Mouse (Mus musculus): Measurements from ENCODE around the gene D630039A03Rik. TPM values are rescaled to one million over a fixed set of nuclear protein-coding genes. Genes with fewer than 3 reads are reported as not detected.

Gene D630039A03Rik
- polyA plus RNA-seq, 1 experiment from 2014 or later = 0.23 TPM

DNA sequence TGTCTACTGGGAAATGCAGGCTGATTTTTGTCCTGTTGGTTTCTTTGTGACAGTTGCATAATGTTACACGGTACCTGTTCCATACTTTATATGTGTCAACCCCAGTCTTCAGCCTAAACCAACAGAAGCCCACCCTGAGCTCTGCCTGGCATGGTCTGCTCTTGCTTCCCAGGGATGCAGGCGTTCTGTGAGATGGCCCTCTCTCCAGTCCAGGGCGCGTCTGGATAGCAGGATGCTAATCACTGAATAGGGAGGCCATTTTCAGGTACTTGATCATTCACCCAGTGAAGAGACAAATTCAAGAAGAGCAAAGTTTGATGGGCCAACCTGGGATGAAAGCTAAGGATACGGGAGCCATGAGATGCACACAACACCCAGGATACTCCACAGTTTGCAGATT lies 37.0 kb downstream of the D630039A03Rik start:
- WGBS = 90% methylated on average over 5 of the region's 5 CpGs
- Histone ChIP-seq H3K4me2 (ENCODE audit: low read depth, severe bottlenecking) (no peak overlapping the region), H3K9ac (ENCODE audit: low read length) (no peak overlapping the region), H3K36me3 (ENCODE audit: control insufficient read depth, insufficient read depth, low read length) (no peaks in the 10 kb centered on the region), H3K9me3 (ENCODE audit: control insufficient read depth, low read length) (no peaks in the 10 kb centered on the region), H3K4me1 (ENCODE audit: control insufficient read depth, insufficient read depth, low read length) (no peaks in the 10 kb centered on the region), H3K27ac (replicated peaks; ENCODE audit: low read depth, low read length) (no peak overlapping the region), H3K27me3 (ENCODE audit: control insufficient read depth, insufficient read depth, low read length) (no peaks in the 10 kb centered on the region), H3K4me3 (ENCODE audit: low read depth, low read length) (no peak overlapping the region)
- no peak for ATAC-seq (ENCODE audit: insufficient number of reproducible peaks, low FRiP score, low TSS enrichment, low read depth)
- no peak for DNase-seq (ENCODE audit: low spot score)

DNA sequence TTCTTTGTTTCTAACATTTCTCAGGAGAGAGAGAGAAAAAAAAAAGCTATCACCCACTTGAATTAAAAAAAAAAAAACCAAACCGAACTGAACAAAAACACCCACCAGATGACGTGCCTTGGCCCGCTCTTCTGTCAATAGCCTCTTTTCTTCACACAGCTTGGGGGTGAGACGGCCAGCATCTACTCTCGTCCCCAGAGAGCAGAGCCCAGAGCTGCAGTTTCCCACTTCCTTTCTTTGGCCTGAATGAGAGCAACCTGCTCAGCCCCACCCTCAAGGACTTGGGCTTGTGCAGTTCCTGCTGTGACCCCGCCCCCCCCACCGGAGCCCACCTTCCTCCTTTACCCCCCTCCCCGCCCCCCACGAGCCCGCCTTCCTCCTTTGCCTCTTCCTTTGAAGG lies 48.6 kb downstream of the D630039A03Rik start:
- Histone ChIP-seq H3K4me2 (ENCODE audit: low read depth, severe bottlenecking) (no peak overlapping the region), H3K9me3 (ENCODE audit: control insufficient read depth, low read length) (no peaks in the 10 kb centered on the region), H3K36me3 (ENCODE audit: control insufficient read depth, insufficient read depth, low read length) (no peaks in the 10 kb centered on the region), H3K4me1 (ENCODE audit: control insufficient read depth, insufficient read depth, low read length) (peaks cover 9% of the 10 kb centered on the region), H3K27me3 (ENCODE audit: control insufficient read depth, insufficient read depth, low read length) (no peaks in the 10 kb centered on the region), H3K9ac (ENCODE audit: low read length) (no peak overlapping the region), H3K27ac (replicated peaks; ENCODE audit: low read depth, low read length) (no peak overlapping the region), H3K4me3 (ENCODE audit: low read depth, low read length) (no peak overlapping the region)
- no peak for ATAC-seq (ENCODE audit: insufficient number of reproducible peaks, low FRiP score, low TSS enrichment, low read depth)
- no peak for DNase-seq (ENCODE audit: low spot score)
- WGBS = 54% methylated on average over 10 of the region's 10 CpGs

DNA sequence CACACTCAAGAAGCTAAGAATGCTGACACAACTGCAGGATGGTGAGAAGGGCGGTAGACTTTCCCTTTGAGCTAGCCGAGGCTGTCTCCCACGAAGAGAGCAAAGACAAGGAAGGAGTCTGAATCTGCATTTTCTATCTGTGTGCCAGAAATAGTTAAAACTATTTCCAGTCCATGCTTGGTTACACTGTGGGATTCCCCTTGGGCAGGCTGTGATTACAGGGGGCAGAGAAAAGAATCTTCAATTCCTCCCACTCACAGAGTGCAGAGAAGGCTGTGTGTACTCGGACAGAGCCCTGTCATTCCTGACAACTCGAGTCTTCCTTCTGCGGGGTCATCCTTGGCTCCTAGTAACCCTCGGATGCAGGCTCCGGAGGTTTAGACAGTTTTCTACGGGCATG lies 49.1 kb downstream of the D630039A03Rik start:
- no peak overlapping the region for H3K4me2 ChIP-seq (ENCODE audit: low read depth, severe bottlenecking)
- no peak for ATAC-seq (ENCODE audit: insufficient number of reproducible peaks, low FRiP score, low TSS enrichment, low read depth)
- 75% methylated on average over 9 of the region's 9 CpGs for WGBS

DNA sequence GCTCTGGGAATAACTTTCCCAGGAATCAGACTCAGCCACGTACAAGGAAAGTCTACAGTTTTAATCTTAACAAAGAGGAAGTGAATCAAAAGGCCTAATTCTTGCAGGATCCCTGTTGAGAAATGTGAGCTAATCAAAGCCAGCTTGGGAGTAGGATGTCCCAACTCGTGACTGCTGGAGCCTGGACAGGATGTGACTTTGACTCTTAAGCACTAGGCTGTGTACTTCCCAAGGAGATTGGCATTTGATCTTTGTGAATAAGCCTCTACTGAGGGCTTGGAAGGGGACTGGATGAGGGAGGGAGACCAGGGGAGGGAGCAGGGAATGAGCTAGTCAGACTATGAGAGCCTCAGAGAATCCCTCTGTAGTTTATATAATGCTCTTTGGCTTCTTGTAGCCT lies 50.0 kb downstream of the D630039A03Rik start:
- H3K4me2 ChIP-seq (ENCODE audit: low read depth, severe bottlenecking) = no peak overlapping the region
- 8% methylated on average over 2 of the region's 2 CpGs for WGBS
- H3K27ac ChIP-seq (replicated peaks; ENCODE audit: low read depth, low read length) = no peak overlapping the region
- DNase-seq (ENCODE audit: low spot score) (no peak), ATAC-seq (ENCODE audit: insufficient number of reproducible peaks, low FRiP score, low TSS enrichment, low read depth) (no peak)
- H3K4me3 ChIP-seq (ENCODE audit: low read depth, low read length) = no peak overlapping the region
- H3K27me3 ChIP-seq (ENCODE audit: control insufficient read depth, insufficient read depth, low read length) = no peaks in the 10 kb centered on the region
- peaks cover 13% of the 10 kb centered on the region for H3K4me1 ChIP-seq (ENCODE audit: control insufficient read depth, insufficient read depth, low read length)
- no peaks in the 10 kb centered on the region for H3K9me3 ChIP-seq (ENCODE audit: control insufficient read depth, low read length)
- H3K9ac ChIP-seq (ENCODE audit: low read length) = no peak overlapping the region
- H3K36me3 ChIP-seq (ENCODE audit: control insufficient read depth, insufficient read depth, low read length) = no peaks in the 10 kb centered on the region

More for the DNA sequence above, 49.1 kb downstream of the D630039A03Rik start:
- no peak overlapping the region for H3K4me3 ChIP-seq (ENCODE audit: low read depth, low read length)
- no peaks in the 10 kb centered on the region for H3K9me3 ChIP-seq (ENCODE audit: control insufficient read depth, low read length)
- no peaks in the 10 kb centered on the region for H3K27me3 ChIP-seq (ENCODE audit: control insufficient read depth, insufficient read depth, low read length)
- peaks cover 13% of the 10 kb centered on the region for H3K4me1 ChIP-seq (ENCODE audit: control insufficient read depth, insufficient read depth, low read length)
- no peak overlapping the region for H3K9ac ChIP-seq (ENCODE audit: low read length)
- no peak overlapping the region for H3K27ac ChIP-seq (replicated peaks; ENCODE audit: low read depth, low read length)
- H3K36me3 ChIP-seq (ENCODE audit: control insufficient read depth, insufficient read depth, low read length) = no peaks in the 10 kb centered on the region
- DNase-seq (ENCODE audit: low spot score) = no peak

DNA sequence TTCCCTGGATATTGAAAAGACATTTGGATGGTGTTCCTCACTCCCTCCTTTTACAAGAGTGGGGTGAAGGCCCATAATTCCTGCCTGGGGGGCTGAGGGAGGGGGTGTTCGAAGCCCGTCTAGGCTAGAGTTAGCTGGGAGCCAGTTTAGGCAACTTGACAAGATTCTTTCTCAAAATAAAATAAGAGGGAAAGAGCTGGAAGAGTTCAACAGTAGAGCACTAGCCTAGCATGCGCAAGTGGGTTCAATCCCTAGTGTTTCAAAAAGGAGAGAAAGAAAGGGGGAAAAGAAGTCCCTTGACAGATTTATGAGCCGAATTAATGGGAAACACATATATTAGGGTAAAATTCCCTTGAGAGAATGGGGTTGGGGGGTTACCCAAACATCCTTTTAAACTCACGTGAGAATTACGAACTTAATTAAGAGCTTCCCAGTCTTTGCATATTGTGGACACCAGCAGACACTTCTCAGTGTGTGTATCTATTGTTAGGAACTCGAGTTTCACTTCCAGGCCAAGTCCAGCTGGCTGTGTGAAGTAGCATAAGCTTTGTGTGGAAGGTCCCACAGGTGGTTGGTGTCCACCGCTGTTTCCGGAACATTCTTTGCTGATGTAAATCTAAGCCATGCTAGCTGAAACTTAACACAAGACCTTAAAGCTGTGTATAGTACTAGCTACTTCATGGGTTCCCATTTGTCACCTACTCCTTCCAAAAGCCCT lies 53.7 kb downstream of the D630039A03Rik start:
- Histone ChIP-seq H3K36me3 (ENCODE audit: control insufficient read depth, insufficient read depth, low read length) (0 out of 2 replicates have a peak, but pooled peaks cover 2% of the 10 kb centered on the region), H3K9me3 (ENCODE audit: control insufficient read depth, low read length) (no peaks in the 10 kb centered on the region), H3K9ac (ENCODE audit: low read length) (no peak overlapping the region), H3K4me1 (ENCODE audit: control insufficient read depth, insufficient read depth, low read length) (peaks cover 13% of the 10 kb centered on the region), H3K27me3 (ENCODE audit: control insufficient read depth, insufficient read depth, low read length) (no peaks in the 10 kb centered on the region), H3K4me3 (ENCODE audit: low read depth, low read length) (no peak overlapping the region), H3K27ac (replicated peaks; ENCODE audit: low read depth, low read length) (no peak overlapping the region), H3K4me2 (ENCODE audit: low read depth, severe bottlenecking) (no peak overlapping the region)
- 71% methylated on average over 9 of the region's 9 CpGs for WGBS
- ATAC-seq (ENCODE audit: insufficient number of reproducible peaks, low FRiP score, low TSS enrichment, low read depth) (no peak), DNase-seq (ENCODE audit: low spot score) (no peak)

DNA sequence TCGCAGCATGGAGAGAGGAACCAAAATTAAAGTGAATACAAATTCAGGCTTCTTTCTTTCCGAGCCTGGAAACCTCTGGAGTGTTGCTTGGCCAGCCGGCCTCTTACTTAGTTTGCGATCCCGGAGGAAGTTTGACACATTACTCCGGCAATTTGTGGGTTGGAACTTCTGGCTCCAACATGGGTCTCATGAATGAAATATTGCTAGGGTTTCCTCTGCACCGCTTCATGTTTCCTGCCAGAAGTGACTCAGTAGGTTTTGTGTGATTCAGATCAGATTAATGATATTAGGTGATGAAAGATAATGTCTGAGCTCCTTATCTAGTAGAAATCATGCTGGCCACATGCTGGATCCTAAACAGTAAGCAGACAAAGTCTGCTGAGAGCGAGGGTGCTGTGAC lies 54.2 kb downstream of the D630039A03Rik start:
- 69% methylated on average over 8 of the region's 8 CpGs for WGBS

DNA sequence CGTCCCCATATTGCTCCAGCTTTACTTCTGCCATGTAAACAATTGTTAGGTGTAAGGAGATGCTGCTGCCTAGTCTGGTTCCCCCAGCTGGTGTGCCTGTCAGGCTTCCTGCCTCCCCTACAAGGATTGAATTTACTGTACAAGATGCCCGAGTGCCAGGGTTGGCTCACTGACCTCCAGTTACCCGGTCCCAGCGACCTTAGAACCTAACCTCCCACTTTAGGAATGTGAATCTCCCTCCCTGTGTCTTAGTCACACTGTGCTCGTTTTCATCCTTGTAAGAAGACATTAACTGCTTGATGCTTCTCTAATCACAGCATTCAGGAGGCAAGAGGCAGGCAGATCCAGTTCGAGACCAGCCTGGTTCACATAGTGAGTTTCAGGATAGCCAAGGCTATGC lies 54.9 kb downstream of the D630039A03Rik start:
- WGBS = 76% methylated on average over 6 of the region's 6 CpGs
- no peaks in the 10 kb centered on the region for H3K27me3 ChIP-seq (ENCODE audit: control insufficient read depth, insufficient read depth, low read length)

More for the DNA sequence above, 54.2 kb downstream of the D630039A03Rik start:
- H3K27ac ChIP-seq (replicated peaks; ENCODE audit: low read depth, low read length) = no peak overlapping the region
- H3K9ac ChIP-seq (ENCODE audit: low read length) = no peak overlapping the region
- DNase-seq (ENCODE audit: low spot score) = no peak
- no peak overlapping the region for H3K4me2 ChIP-seq (ENCODE audit: low read depth, severe bottlenecking)
- no peaks in the 10 kb centered on the region for H3K27me3 ChIP-seq (ENCODE audit: control insufficient read depth, insufficient read depth, low read length)
- peaks cover 11% of the 10 kb centered on the region for H3K4me1 ChIP-seq (ENCODE audit: control insufficient read depth, insufficient read depth, low read length)
- H3K9me3 ChIP-seq (ENCODE audit: control insufficient read depth, low read length) = no peaks in the 10 kb centered on the region; the same call in 1 of the 2 replicates
- H3K36me3 ChIP-seq (ENCODE audit: control insufficient read depth, insufficient read depth, low read length) = 0 out of 2 replicates have a peak, but pooled peaks cover 7% of the 10 kb centered on the region
- no peak for ATAC-seq (ENCODE audit: insufficient number of reproducible peaks, low FRiP score, low TSS enrichment, low read depth)
- no peak overlapping the region for H3K4me3 ChIP-seq (ENCODE audit: low read depth, low read length)

DNA sequence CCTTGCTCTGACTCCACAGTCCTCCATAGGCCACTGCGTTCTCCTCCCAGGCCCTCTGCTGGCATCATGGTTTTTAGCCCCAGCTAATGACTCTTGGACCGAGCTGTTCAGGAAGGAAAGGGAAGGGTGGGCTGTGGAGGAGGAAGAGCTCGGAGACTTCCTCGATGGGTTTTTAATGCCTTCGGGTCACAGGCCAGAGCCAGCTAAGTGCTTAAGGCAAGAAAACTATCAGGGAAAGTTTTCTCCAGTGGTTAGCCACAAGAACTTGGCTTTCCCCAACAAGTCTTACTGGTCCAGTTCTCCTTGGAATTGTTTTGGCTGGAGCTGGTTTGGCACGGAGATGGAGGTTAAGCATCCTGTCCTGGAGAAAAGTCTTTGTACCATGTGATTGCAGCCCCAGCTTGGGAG lies 55.9 kb downstream of the D630039A03Rik start:
- DNase-seq (ENCODE audit: low spot score) (no peak), ATAC-seq (ENCODE audit: insufficient number of reproducible peaks, low FRiP score, low TSS enrichment, low read depth) (no peak)
- Histone ChIP-seq H3K27me3 (ENCODE audit: control insufficient read depth, insufficient read depth, low read length) (no peaks in the 10 kb centered on the region), H3K4me1 (ENCODE audit: control insufficient read depth, insufficient read depth, low read length) (0 out of 2 replicates have a peak, but pooled peaks cover 5% of the 10 kb centered on the region), H3K4me2 (ENCODE audit: low read depth, severe bottlenecking) (no peak overlapping the region), H3K36me3 (ENCODE audit: control insufficient read depth, insufficient read depth, low read length) (peaks cover 20% of the 10 kb centered on the region), H3K9ac (ENCODE audit: low read length) (no peak overlapping the region), H3K27ac (replicated peaks; ENCODE audit: low read depth, low read length) (no peak overlapping the region), H3K9me3 (ENCODE audit: control insufficient read depth, low read length) (no peaks in the 10 kb centered on the region; the same call in 1 of the 2 replicates), H3K4me3 (ENCODE audit: low read depth, low read length) (no peak overlapping the region)
- 82% methylated on average over 6 of the region's 6 CpGs for WGBS

More for the DNA sequence above, 54.9 kb downstream of the D630039A03Rik start:
- ATAC-seq (ENCODE audit: insufficient number of reproducible peaks, low FRiP score, low TSS enrichment, low read depth) (no peak), DNase-seq (ENCODE audit: low spot score) (no peak)
- no peak overlapping the region for H3K4me3 ChIP-seq (ENCODE audit: low read depth, low read length)
- H3K36me3 ChIP-seq (ENCODE audit: control insufficient read depth, insufficient read depth, low read length) = peaks cover 12% of the 10 kb centered on the region; the same call in 1 of the 2 replicates
- no peak overlapping the region for H3K27ac ChIP-seq (replicated peaks; ENCODE audit: low read depth, low read length)
- H3K4me1 ChIP-seq (ENCODE audit: control insufficient read depth, insufficient read depth, low read length) = peaks cover 9% of the 10 kb centered on the region
- H3K4me2 ChIP-seq (ENCODE audit: low read depth, severe bottlenecking) = no peak overlapping the region
- no peaks in the 10 kb centered on the region; the same call in 1 of the 2 replicates for H3K9me3 ChIP-seq (ENCODE audit: control insufficient read depth, low read length)
- H3K9ac ChIP-seq (ENCODE audit: low read length) = no peak overlapping the region
